ENCODE assay signal across 8 mouse cellular contexts in the genomic region with DNA sequence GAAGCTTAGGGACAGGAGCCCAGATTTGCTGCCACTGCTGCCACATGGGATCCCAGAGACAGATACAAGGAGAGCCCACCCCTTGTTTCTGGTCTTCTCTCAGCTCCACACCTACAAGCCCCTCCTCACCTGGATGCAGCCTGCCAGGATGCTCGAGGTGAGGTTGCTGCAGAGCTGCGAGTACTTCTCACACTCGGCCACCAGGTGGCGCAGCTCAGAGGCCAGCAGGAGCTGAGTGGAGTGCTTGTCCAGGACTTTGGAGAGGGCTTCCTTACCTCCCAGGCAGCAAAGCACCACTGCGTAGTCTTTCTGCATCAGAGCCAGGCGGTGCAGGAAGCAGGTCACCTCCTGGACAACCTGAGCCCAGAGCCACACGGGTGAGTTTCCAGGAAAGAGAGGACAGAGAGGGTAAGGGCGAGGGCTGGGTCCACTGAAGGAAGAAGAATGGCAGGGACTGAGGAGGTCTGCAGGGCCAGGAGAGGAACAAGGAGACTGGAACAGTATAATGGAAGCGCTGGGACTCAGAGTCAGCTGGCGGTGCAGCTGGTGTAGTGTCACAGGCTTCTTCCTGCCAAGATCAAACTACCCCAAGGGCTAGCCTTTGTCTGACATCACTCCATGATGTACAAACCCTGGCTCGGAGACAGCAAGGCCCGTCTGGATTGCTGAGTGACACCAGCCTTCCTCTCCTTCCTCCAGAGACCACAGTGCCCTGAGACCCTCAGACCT. TPM values are rescaled to one million over a fixed set of nuclear protein-coding genes. Genes with fewer than 3 reads are reported as not detected.
DNase-seq lines count a peak whose midpoint lies in the region; ATAC-seq and TF ChIP-seq lines count a peak whose summit lies in the region.

No protein-coding gene starts in this region.

- no peak for TF ChIP-seq EP300 in ES-Bruce4 (IDR thresholded peaks at IDR 0.05; ENCODE audit: insufficient read depth, low read depth, low read length)

- no peak overlapping the region for H3K4me3 ChIP-seq in ES-Bruce4 (ENCODE audit: low read depth, low read length)
- no peak overlapping the region for H3K4me3 ChIP-seq in bone marrow, adult 2 months (replicated peaks; ENCODE audit: control insufficient read depth, low read depth, low read length)
- no peak overlapping the region for H3K4me3 ChIP-seq in layer of hippocampus, adult 2 months

- TF ChIP-seq CTCF in ES-Bruce4 (IDR thresholded peaks at IDR 0.05; ENCODE audit: low read depth, low read length), result peak; percentile 99
- peak; percentile 95 for TF ChIP-seq CTCF in bone marrow, adult 2 months (IDR thresholded peaks at IDR 0.05; ENCODE audit: control insufficient read depth, insufficient read depth, low read length)
- TF ChIP-seq CTCF in layer of hippocampus, adult 2 months (conservative IDR thresholded peaks at IDR 0.05), result peak; percentile 95

- no peak overlapping the region for H3K27ac ChIP-seq in ES-Bruce4 (ENCODE audit: insufficient read depth, low read length)
- no peak overlapping the region for H3K27ac ChIP-seq in bone marrow, adult 2 months (ENCODE audit: control insufficient read depth, insufficient read depth, low read depth, low read length, poor library complexity)
- H3K27ac ChIP-seq in layer of hippocampus, adult 2 months, result 0 out of 2 replicates have a peak overlapping the region, but pooled peaks have one; percentile 28

- DNase-seq in heart, postnatal 4 days, result peak; percentile 86
- peak; percentile 53 to 72 for DNase-seq in layer of hippocampus, adult 2 months (ENCODE audit: low spot score in 2 of 2)
- DNase-seq in lung, postnatal 14 days, result peak; percentile 83
- peak; percentile 66 for DNase-seq in retina, postnatal 7 days (ENCODE audit: low read depth, low spot score)
- peak; percentile 75 for DNase-seq in urinary bladder, postnatal 25 days (ENCODE audit: low spot score)

- H3K9me3 ChIP-seq in ES-Bruce4 (replicated peaks; ENCODE audit: control insufficient read depth, insufficient read depth, low read length, poor library complexity, severe bottlenecking), result no peaks in the 10 kb centered on the region

- peak; percentile 88 for ATAC-seq in erythroblast, adult 5-6 weeks (replicated peaks; ENCODE audit: low FRiP score, poor library complexity, severe bottlenecking)

- no peak overlapping the region for H3K9ac ChIP-seq in ES-Bruce4 (ENCODE audit: low read depth, poor library complexity, severe bottlenecking)

- TF ChIP-seq POLR2A in ES-Bruce4 (IDR thresholded peaks at IDR 0.05; ENCODE audit: insufficient read depth, low read length), result no peak
- TF ChIP-seq POLR2A in bone marrow, adult 2 months (IDR thresholded peaks at IDR 0.05; ENCODE audit: borderline replicate concordance, control insufficient read depth, low read depth, low read length), result no peak

- no peaks in the 10 kb centered on the region for H3K27me3 ChIP-seq in ES-Bruce4 (ENCODE audit: control insufficient read depth, insufficient read depth, low read length, poor library complexity, severe bottlenecking)

- no peaks in the 10 kb centered on the region for H3K36me3 ChIP-seq in ES-Bruce4 (ENCODE audit: control insufficient read depth, insufficient read depth, low read length, poor library complexity, severe bottlenecking)

- WGBS in bone marrow, adult 2 months, result 53% methylated on average over 12 of the region's 12 CpGs

- H3K4me1 ChIP-seq in ES-Bruce4 (ENCODE audit: control insufficient read depth, insufficient read depth, low read length), result no peaks in the 10 kb centered on the region
- no peaks in the 10 kb centered on the region; the same call in 1 of the 2 replicates for H3K4me1 ChIP-seq in bone marrow, adult 2 months (ENCODE audit: control insufficient read depth, insufficient read depth, low read length)

RNA-seq across cellular contexts. Expression of a gene that starts 20.4 kb away (rescaled TPM):
- polyA plus RNA-seq in ES-Bruce4 (2011; ENCODE audit: insufficient read depth, insufficient read length, low read depth, missing spikeins), result 4.4 and 6.2 TPM in 2 replicates
- polyA plus RNA-seq in bone marrow, adult 2 months (2011; ENCODE audit: insufficient read depth, insufficient read length, low replicate concordance, missing spikeins), result 11.1 and 14.9 TPM in 2 replicates
- total RNA-seq in erythroblast, adult 5-6 weeks (2015; ENCODE audit: low replicate concordance), result 1.3 TPM in 1 of 2 replicates, not detected in the other
- 3.3 and 4.5 TPM in 2 replicates for total RNA-seq in erythroblast, adult 5-6 weeks (2017; ENCODE audit: low replicate concordance)
- 10 to 100 TPM; 12.0 to 12.6 TPM for total RNA-seq in heart, postnatal 4 days (2021)
- 10 to 100 TPM; 66.1 to 68.4 TPM for total RNA-seq in layer of hippocampus, adult 2 months (2021)

RNA-seq across cellular contexts. Expression of a gene that starts 29.2 kb away (rescaled TPM):
- 21.8 and 24.1 TPM in 2 replicates for polyA plus RNA-seq in ES-Bruce4 (2011; ENCODE audit: insufficient read depth, insufficient read length, low read depth, missing spikeins)
- polyA plus RNA-seq in bone marrow, adult 2 months (2011; ENCODE audit: insufficient read depth, insufficient read length, low replicate concordance, missing spikeins), result 11.5 and 16.2 TPM in 2 replicates
- total RNA-seq in erythroblast, adult 5-6 weeks (2015; ENCODE audit: low replicate concordance), result 2.7 and 3.3 TPM in 2 replicates
- total RNA-seq in erythroblast, adult 5-6 weeks (2017; ENCODE audit: low replicate concordance), result 1.5 and 4.0 TPM in 2 replicates
- total RNA-seq in heart, postnatal 4 days (2021), result 10 to 100 TPM in 1 of 2 experiments, 1 to 10 TPM in 1; 9.5 to 10.2 TPM
- 1 to 10 TPM; 4.8 to 6.2 TPM for total RNA-seq in layer of hippocampus, adult 2 months (2021)

RNA-seq across cellular contexts. Expression of a gene that starts 30.2 kb away (rescaled TPM):
- polyA plus RNA-seq in ES-Bruce4 (2011; ENCODE audit: insufficient read depth, insufficient read length, low read depth, missing spikeins), result 40.5 and 42.0 TPM in 2 replicates
- 14.6 and 17.4 TPM in 2 replicates for polyA plus RNA-seq in bone marrow, adult 2 months (2011; ENCODE audit: insufficient read depth, insufficient read length, low replicate concordance, missing spikeins)
- total RNA-seq in erythroblast, adult 5-6 weeks (2015; ENCODE audit: low replicate concordance), result 7.3 and 11.5 TPM in 2 replicates
- 6.0 and 7.8 TPM in 2 replicates for total RNA-seq in erythroblast, adult 5-6 weeks (2017; ENCODE audit: low replicate concordance)
- total RNA-seq in heart, postnatal 4 days (2021), result 100 to 1,000 TPM; 184 to 210 TPM
- total RNA-seq in layer of hippocampus, adult 2 months (2021), result 10 to 100 TPM; 75.7 to 90.9 TPM

RNA-seq across cellular contexts. Expression of a gene that starts 38.3 kb away (rescaled TPM):
- 0.90 and 1.3 TPM in 2 replicates for polyA plus RNA-seq in ES-Bruce4 (2011; ENCODE audit: insufficient read depth, insufficient read length, low read depth, missing spikeins)
- 0.27 and 1.2 TPM in 2 replicates for polyA plus RNA-seq in bone marrow, adult 2 months (2011; ENCODE audit: insufficient read depth, insufficient read length, low replicate concordance, missing spikeins)
- not detected in 2 replicates for total RNA-seq in erythroblast, adult 5-6 weeks (2015; ENCODE audit: low replicate concordance)
- total RNA-seq in erythroblast, adult 5-6 weeks (2017; ENCODE audit: low replicate concordance), result not detected in 2 replicates
- total RNA-seq in heart, postnatal 4 days (2021), result under 1 TPM; 0.33 to 0.45 TPM
- 100 to 1,000 TPM; 119 to 122 TPM for total RNA-seq in layer of hippocampus, adult 2 months (2021)

Comparison
In these comparisons a context has a peak if more than half of its experiments do, and no peak if none do; other contexts are left out.
1. RNA of a gene that starts 20.4 kb away (total RNA-seq): 66.1 to 68.4 TPM in layer of hippocampus, adult 2 months; 12.0 to 12.6 TPM in heart, postnatal 4 days and 1.3 to 4.5 TPM in erythroblast, adult 5-6 weeks; every median in the first group is over 4 times any median in the second.
2. RNA of a gene that starts 30.2 kb away (total RNA-seq): 184 to 210 TPM in heart, postnatal 4 days and 75.7 to 90.9 TPM in layer of hippocampus, adult 2 months; 6.0 to 11.5 TPM in erythroblast, adult 5-6 weeks; every median in the first group is over 4 times any median in the second.
3. Peak in every context shown above with its lines, with median percentiles within 50 percentile points of each other: CTCF ChIP-seq and DNase-seq.